Mouse (Mus musculus) limb, embryonic 12.5 days (tissue): ENCODE results near the gene BC048403. TPM values are rescaled to one million over a fixed set of nuclear protein-coding genes. Genes with fewer than 3 reads are reported as not detected.
"Not testable (repeated sequence)": the region's sequence is repeated elsewhere in the genome, so short reads cannot be mapped to it uniquely, and the experiment has no call there.

Experiments
- ATAC-seq: fragments of 200-750 bp; cut with Nextera tagmentation; 2 replicates; pipeline ENCODE4 v1.8.0; 2017; ENCODE audit warnings: low read depth, moderate TSS enrichment; ENCODE audit not compliant: insufficient number of reproducible peaks, insufficient read depth, low FRiP score, low TSS enrichment
- H3K27ac ChIP-seq: fragments of 300-500 bp; sonication (generic); 2 replicates; pipeline ENCODE4 v1.5.1; 2016; ENCODE audit warnings: mild to moderate bottlenecking, moderate library complexity
- H3K27me3 ChIP-seq: fragments of 300-500 bp; sonication (generic); 2 replicates; pipeline ENCODE4 v1.6.1; 2016; ENCODE audit warnings: mild to moderate bottlenecking, moderate library complexity
- H3K36me3 ChIP-seq: fragments of 300-500 bp; sonication (generic); 2 replicates; pipeline ENCODE4 v1.6.1; 2016; ENCODE audit warnings: mild to moderate bottlenecking, moderate library complexity
- H3K4me1 ChIP-seq: fragments of 300-500 bp; sonication (generic); replicated peaks from 2 replicates; pipeline ENCODE4 v1.6.1; 2016
- H3K4me2 ChIP-seq: fragments of 300-500 bp; sonication (generic); 2 replicates; pipeline ENCODE4 v1.6.1; 2016; ENCODE audit warnings: mild to moderate bottlenecking, moderate library complexity
- H3K4me3 ChIP-seq: fragments of 300-500 bp; sonication (generic); replicated peaks from 2 replicates; pipeline ENCODE4 v1.5.1; 2016; ENCODE audit warnings: mild to moderate bottlenecking
- H3K9ac ChIP-seq: fragments of 300-500 bp; sonication (generic); replicated peaks from 2 replicates; pipeline ENCODE4 v1.6.1; 2016; ENCODE audit warnings: mild to moderate bottlenecking, moderate library complexity
- H3K9me3 ChIP-seq: fragments of 300-500 bp; sonication (generic); 2 replicates; pipeline ENCODE4 v1.6.1; 2016; ENCODE audit warnings: mild to moderate bottlenecking, moderate library complexity
- WGBS: fragments of 180-500 bp; shearing (Covaris S2); methylation state at CpG from one replicate; pipeline ENCODE4 v1.1.7; 2016; 5-methylcytosine and 5-hydroxymethylcytosine counted together
- polyA plus RNA-seq: library from polyadenylated mRNA; unstranded; fragments of >200 nt; fragmentation: Nextera tagmentation; extraction: Ambion mirVana; gene quantifications from 2 replicates; pipeline ENCODE4 v1.2.1, GENCODE M21; 2016

Gene BC048403
- polyA plus RNA-seq, 1 experiment from 2014 or later: 2.9 TPM

- no peak for ATAC-seq
- no peaks in the 10 kb centered on the region for H3K36me3 ChIP-seq
- 85% methylated on average over 9 of the region's 9 CpGs for WGBS
Observed at GRCm38 (mm10) chr10:121762141-121762540, 22.4 kb downstream of the BC048403 start.

GRCm38 (mm10) chr10:121763191-121763590, 23.5 kb downstream of the BC048403 start:
- H3K36me3 ChIP-seq: no peaks in the 10 kb centered on the region
- H3K4me1 ChIP-seq: 0 out of 2 replicates have a peak, but pooled peaks cover 2% of the 10 kb centered on the region
- H3K9me3 ChIP-seq: no peaks in the 10 kb centered on the region
- H3K4me2 ChIP-seq: no peak overlapping the region
- no peaks in the 10 kb centered on the region for H3K27me3 ChIP-seq
- H3K27ac ChIP-seq: no peak overlapping the region
- 92% methylated on average over 9 of the region's 13 CpGs for WGBS
- ATAC-seq: no peak
- H3K9ac ChIP-seq: no peak overlapping the region
- H3K4me3 ChIP-seq: no peak overlapping the region

More at GRCm38 (mm10) chr10:121762141-121762540, 22.4 kb downstream of the BC048403 start:
- 0 out of 2 replicates have a peak, but pooled peaks cover 3% of the 10 kb centered on the region for H3K4me1 ChIP-seq
- no peak overlapping the region for H3K27ac ChIP-seq
- H3K4me2 ChIP-seq: no peak overlapping the region
- no peaks in the 10 kb centered on the region for H3K9me3 ChIP-seq
- H3K27me3 ChIP-seq: no peaks in the 10 kb centered on the region
- no peak overlapping the region for H3K9ac ChIP-seq
- H3K4me3 ChIP-seq: no peak overlapping the region

GRCm38 (mm10) chr10:121764469-121765173, 24.9 kb downstream of the BC048403 start:
- Histone ChIP-seq H3K27ac (no peak overlapping the region), H3K4me2 (no peak overlapping the region), H3K36me3 (no peaks in the 10 kb centered on the region), H3K4me1 (no peaks in the 10 kb centered on the region), H3K27me3 (no peaks in the 10 kb centered on the region), H3K9me3 (no peaks in the 10 kb centered on the region), H3K9ac (no peak overlapping the region), H3K4me3 (no peak overlapping the region)
- ATAC-seq: no peak
- 81% methylated on average over 13 of the region's 13 CpGs for WGBS

- 79% methylated on average over 10 of the region's 10 CpGs for WGBS
- no peak for ATAC-seq
- Histone ChIP-seq H3K4me2 (no peak overlapping the region), H3K27ac (no peak overlapping the region), H3K36me3 (no peaks in the 10 kb centered on the region), H3K27me3 (no peaks in the 10 kb centered on the region), H3K4me1 (no peaks in the 10 kb centered on the region), H3K4me3 (no peak overlapping the region), H3K9ac (no peak overlapping the region), H3K9me3 (no peaks in the 10 kb centered on the region)
Observed at GRCm38 (mm10) chr10:121765174-121766057, 25.7 kb downstream of the BC048403 start.

GRCm38 (mm10) chr10:121767295-121767694, 27.6 kb downstream of the BC048403 start:
- H3K9ac ChIP-seq, H3K27me3 ChIP-seq, H3K4me2 ChIP-seq, H3K4me1 ChIP-seq, H3K27ac ChIP-seq, H3K4me3 ChIP-seq, H3K9me3 ChIP-seq, ATAC-seq, H3K36me3 ChIP-seq: not testable (repeated sequence)
- WGBS: 63% methylated on average over 3 of the region's 3 CpGs

GRCm38 (mm10) chr10:121769711-121770110, 30.0 kb downstream of the BC048403 start:
- H3K4me2 ChIP-seq: no peak overlapping the region
- no peak overlapping the region for H3K4me3 ChIP-seq
- no peak overlapping the region for H3K9ac ChIP-seq
- H3K27ac ChIP-seq: no peak overlapping the region
- no peaks in the 10 kb centered on the region for H3K9me3 ChIP-seq
- H3K4me1 ChIP-seq: no peaks in the 10 kb centered on the region
- 91% methylated on average over 5 of the region's 5 CpGs for WGBS
- no peaks in the 10 kb centered on the region for H3K27me3 ChIP-seq
- H3K36me3 ChIP-seq: no peaks in the 10 kb centered on the region
- ATAC-seq: no peak

- no peaks in the 10 kb centered on the region for H3K9me3 ChIP-seq
- WGBS: 53% methylated on average over 20 of the region's 20 CpGs
- no peaks in the 10 kb centered on the region; the same call in 1 of the 2 replicates for H3K4me1 ChIP-seq
- no peak overlapping the region for H3K9ac ChIP-seq
- no peaks in the 10 kb centered on the region for H3K36me3 ChIP-seq
- peak; percentile 52; the same call in 1 of the 2 replicates for ATAC-seq
- peak overlapping the region; percentile 25 for H3K4me2 ChIP-seq
- H3K4me3 ChIP-seq: 0 out of 2 replicates have a peak overlapping the region, but pooled peaks have one; percentile 11
- H3K27me3 ChIP-seq: no peaks in the 10 kb centered on the region
- no peak overlapping the region for H3K27ac ChIP-seq
Observed at GRCm38 (mm10) chr10:121770624-121771577, 31.2 kb downstream of the BC048403 start.

GRCm38 (mm10) chr10:121773813-121774212, 34.1 kb downstream of the BC048403 start:
- Histone ChIP-seq H3K9me3 (no peaks in the 10 kb centered on the region), H3K36me3 (no peaks in the 10 kb centered on the region), H3K27me3 (no peaks in the 10 kb centered on the region), H3K4me3 (no peak overlapping the region), H3K27ac (no peak overlapping the region), H3K4me2 (no peak overlapping the region), H3K4me1 (no peaks in the 10 kb centered on the region; the same call in 1 of the 2 replicates), H3K9ac (no peak overlapping the region)
- ATAC-seq: no peak
- 80% methylated on average over 4 of the region's 4 CpGs for WGBS

- ATAC-seq: no peak
- Histone ChIP-seq H3K4me3 (no peak overlapping the region), H3K4me1 (no peaks in the 10 kb centered on the region; the same call in 1 of the 2 replicates), H3K4me2 (no peak overlapping the region), H3K27ac (no peak overlapping the region), H3K9ac (no peak overlapping the region), H3K36me3 (no peaks in the 10 kb centered on the region), H3K9me3 (no peaks in the 10 kb centered on the region), H3K27me3 (no peaks in the 10 kb centered on the region)
- 73% methylated on average over 3 of the region's 3 CpGs for WGBS
Observed at GRCm38 (mm10) chr10:121775990-121776389, 36.3 kb downstream of the BC048403 start.

- Histone ChIP-seq H3K4me1 (0 out of 2 replicates have a peak, but pooled peaks cover 6% of the 10 kb centered on the region), H3K4me2 (no peak overlapping the region), H3K9me3 (peaks cover 11% of the 10 kb centered on the region; the same call in 1 of the 2 replicates), H3K9ac (no peak overlapping the region), H3K4me3 (no peak overlapping the region), H3K27ac (no peak overlapping the region), H3K36me3 (peaks cover 39% of the 10 kb centered on the region), H3K27me3 (no peaks in the 10 kb centered on the region)
- 58% methylated on average over 14 of the region's 14 CpGs for WGBS
- ATAC-seq: no peak
Observed at GRCm38 (mm10) chr10:121781159-121781558, 41.4 kb downstream of the BC048403 start.
